Mouse (Mus musculus) liver, adult 2 months (tissue): ENCODE data around the gene Wsb1.

Experiments used
- CTCF ChIP-seq: fragments of 200-500 bp; IDR thresholded peaks from 2 replicates; pipeline ENCODE4 v1.5.1; 2011; ENCODE audit warnings: low read depth, low read length, control low read depth
- POLR2A ChIP-seq: fragments of 200-500 bp; IDR thresholded peaks from 2 replicates; pipeline ENCODE4 v1.6.1; 2011; ENCODE audit warnings: low read length, control low read depth; ENCODE audit not compliant: insufficient read depth; ENCODE audit errors: extremely low read depth

DNA sequence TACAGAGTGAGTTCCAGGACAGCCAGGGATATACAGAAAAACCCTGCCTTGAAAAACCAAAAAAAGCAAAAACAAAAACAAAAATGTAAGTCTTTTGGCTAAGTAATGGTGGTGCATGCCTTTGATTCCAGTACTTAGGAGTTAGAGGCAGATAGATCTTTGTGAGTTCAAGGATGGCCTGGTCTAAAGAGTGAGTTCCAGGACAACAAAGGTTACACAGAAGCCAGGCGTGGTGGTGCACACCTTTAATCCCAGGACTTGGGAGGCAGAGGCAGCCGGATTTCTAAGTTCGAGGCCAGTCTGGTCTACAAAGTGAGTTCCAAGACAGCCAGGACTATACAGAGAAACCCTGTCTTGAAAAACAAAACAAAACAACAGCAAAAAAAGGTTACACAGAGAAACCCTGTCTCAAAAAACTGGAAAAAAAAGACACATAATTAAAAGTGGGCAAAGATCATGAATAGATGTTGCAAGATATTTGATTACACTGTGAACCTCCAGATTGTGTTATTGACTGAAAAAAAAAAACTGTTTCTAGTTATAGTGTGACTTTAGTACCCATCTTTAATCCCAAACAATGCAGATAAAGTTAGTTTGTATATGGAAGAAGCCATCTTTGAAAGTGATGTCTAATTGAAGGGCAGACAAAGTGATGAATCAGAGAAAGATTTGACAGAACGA lies 29.0 kb upstream of the Wsb1 start:
- TF ChIP-seq CTCF = no peak
- no peak for TF ChIP-seq POLR2A
